8 mouse cellular contexts compared by ENCODE assay signal in genomic region chr11:109474086-109474742, GRCm38 (mm10). TPM values are rescaled to one million over a fixed set of nuclear protein-coding genes. Genes with fewer than 3 reads are reported as not detected.
DNase-seq lines count a peak whose midpoint lies in the region; ATAC-seq and TF ChIP-seq lines count a peak whose summit lies in the region.

No protein-coding gene starts in this region.

- 7% methylated on average over 14 of the region's 14 CpGs for WGBS in limb, embryonic 12.5 days
- 12% methylated on average over 14 of the region's 14 CpGs for WGBS in neural tube, embryonic 15.5 days

- no peaks in the 10 kb centered on the region for H3K36me3 ChIP-seq in testis, adult 2 months (ENCODE audit: control insufficient read depth, insufficient read depth, low read length)
- H3K36me3 ChIP-seq in limb, embryonic 12.5 days = no peaks in the 10 kb centered on the region
- no peaks in the 10 kb centered on the region for H3K36me3 ChIP-seq in neural tube, embryonic 15.5 days

- no peak for ATAC-seq in limb, embryonic 12.5 days (ENCODE audit: insufficient number of reproducible peaks, insufficient read depth, low FRiP score, low TSS enrichment, low read depth)
- ATAC-seq in neural tube, embryonic 15.5 days (ENCODE audit: low FRiP score) = peak; percentile 43

- no peaks in the 10 kb centered on the region for H3K27me3 ChIP-seq in testis, adult 2 months (ENCODE audit: control insufficient read depth, insufficient read depth, low read length)
- peaks cover 34% of the 10 kb centered on the region for H3K27me3 ChIP-seq in limb, embryonic 12.5 days
- no peaks in the 10 kb centered on the region for H3K27me3 ChIP-seq in neural tube, embryonic 15.5 days (replicated peaks)

- peak overlapping the region; percentile 91 for H3K4me3 ChIP-seq in testis, adult 2 months (ENCODE audit: control insufficient read depth, low read depth, low read length)
- H3K4me3 ChIP-seq in limb, embryonic 12.5 days (replicated peaks) = peak overlapping the region; percentile 71
- peak overlapping the region; percentile 79 for H3K4me3 ChIP-seq in neural tube, embryonic 15.5 days (replicated peaks)

- peak; percentile 56 for DNase-seq in cerebellum, adult 9-11 months
- no peak for DNase-seq in cerebellum, adult 11 months
- DNase-seq in testis, postnatal 14 days (ENCODE audit: low spot score) = no peak
- DNase-seq in adrenal gland, postnatal 36 days = no peak
- no peak for DNase-seq in adrenal gland, adult (ENCODE audit: inconsistent age in 2 of 2, low spot score in 1 of 2)

- H3K4me1 ChIP-seq in testis, adult 2 months (ENCODE audit: control insufficient read depth, insufficient read depth, low read length) = peaks cover 10% of the 10 kb centered on the region
- H3K4me1 ChIP-seq in limb, embryonic 12.5 days (replicated peaks) = peaks cover 9% of the 10 kb centered on the region
- peaks cover 24% of the 10 kb centered on the region for H3K4me1 ChIP-seq in neural tube, embryonic 15.5 days

- H3K27ac ChIP-seq in testis, adult 2 months (ENCODE audit: control insufficient read depth, insufficient read depth, low read depth, low read length) = no peak overlapping the region
- H3K27ac ChIP-seq in limb, embryonic 12.5 days = 0 out of 2 replicates have a peak overlapping the region, but pooled peaks have one; percentile 74
- peak overlapping the region; percentile 95 for H3K27ac ChIP-seq in neural tube, embryonic 15.5 days (replicated peaks)

- peak overlapping the region; percentile 95 for H3K4me2 ChIP-seq in limb, embryonic 12.5 days
- H3K4me2 ChIP-seq in neural tube, embryonic 15.5 days = peak overlapping the region; percentile 93

- H3K9ac ChIP-seq in limb, embryonic 12.5 days (replicated peaks) = peak overlapping the region; percentile 88
- H3K9ac ChIP-seq in neural tube, embryonic 15.5 days (replicated peaks) = peak overlapping the region; percentile 84

- no peaks in the 10 kb centered on the region for H3K9me3 ChIP-seq in limb, embryonic 12.5 days
- H3K9me3 ChIP-seq in neural tube, embryonic 15.5 days (replicated peaks) = no peaks in the 10 kb centered on the region

- TF ChIP-seq CTCF in testis, adult 2 months (IDR thresholded peaks at IDR 0.05; ENCODE audit: control insufficient read depth, insufficient read depth, insufficient replicate concordance, low read depth, low read length) = no peak

- TF ChIP-seq POLR2A in testis, adult 2 months (IDR thresholded peaks at IDR 0.05; ENCODE audit: control insufficient read depth, low read depth, low read length) = no peak

RNA-seq across cellular contexts. Expression of gene Slc16a6, which starts 0.8 kb away (rescaled TPM):
- polyA plus RNA-seq in testis, adult 2 months (2012; rRNA removed) = 1.3 and 1.9 TPM in 2 replicates
- 3.5 and 3.6 TPM in 2 replicates for polyA plus RNA-seq in limb, embryonic 12.5 days (2016; fragmentation: Nextera tagmentation; extraction: Ambion mirVana)
- 3.7 and 4.2 TPM in 2 replicates for polyA plus RNA-seq in neural tube, embryonic 15.5 days (2015; fragmentation: Nextera tagmentation; extraction: Ambion mirVana)
- 1 to 10 TPM in 1 of 2 experiments, under 1 TPM in 1; 0.43 to 1.5 TPM for total RNA-seq in adrenal gland, postnatal 36 days (2021)

RNA-seq across cellular contexts. Expression of gene Arsg, which starts 1.0 kb away (rescaled TPM):
- polyA plus RNA-seq in testis, adult 2 months (2012; rRNA removed) = 3.1 and 3.3 TPM in 2 replicates
- polyA plus RNA-seq in limb, embryonic 12.5 days (2016; fragmentation: Nextera tagmentation; extraction: Ambion mirVana) = 2.8 and 4.3 TPM in 2 replicates
- polyA plus RNA-seq in neural tube, embryonic 15.5 days (2015; fragmentation: Nextera tagmentation; extraction: Ambion mirVana) = 2.8 and 3.2 TPM in 2 replicates
- total RNA-seq in adrenal gland, postnatal 36 days (2021) = 1 to 10 TPM; 5.3 to 7.1 TPM

RNA-seq across cellular contexts. Expression of gene Amz2, which starts 48.5 kb away (rescaled TPM):
- polyA plus RNA-seq in testis, adult 2 months (2012; rRNA removed) = 353 and 458 TPM in 2 replicates
- polyA plus RNA-seq in limb, embryonic 12.5 days (2016; fragmentation: Nextera tagmentation; extraction: Ambion mirVana) = 43.2 and 46.8 TPM in 2 replicates
- polyA plus RNA-seq in neural tube, embryonic 15.5 days (2015; fragmentation: Nextera tagmentation; extraction: Ambion mirVana) = 50.1 and 50.7 TPM in 2 replicates
- 10 to 100 TPM; 36.7 to 49.2 TPM for total RNA-seq in adrenal gland, postnatal 36 days (2021)
